Mouse (Mus musculus) erythroblast, embryonic 14.5 days (primary cell): ENCODE measurements around the gene Pax8.

Experiments used
- GATA1 ChIP-seq: IDR thresholded peaks from 2 replicates; pipeline ENCODE4 v1.6.1; 2012; ENCODE audit warnings: low read length, inconsistent platforms, mixed read lengths
- TAL1 ChIP-seq: IDR thresholded peaks from 3 replicates; pipeline ENCODE4 v1.6.1; 2012; ENCODE audit warnings: low read length, inconsistent platforms, mixed read lengths

GRCm38 (mm10) chr2:24488660-24489059, 13.3 kb upstream of the Pax8 start:
- TF ChIP-seq TAL1 = no peak
- no peak for TF ChIP-seq GATA1
